Mouse (Mus musculus) embryonic facial prominence, embryonic 13.5 days (tissue): ENCODE results near the gene Gm29554. TPM values are rescaled to one million over a fixed set of nuclear protein-coding genes. Genes with fewer than 3 reads are reported as not detected.
"Not testable (repeated sequence)": the region's sequence is repeated elsewhere in the genome, so short reads cannot be mapped to it uniquely, and the experiment has no call there.

Source experiments
- ATAC-seq: fragments of 200-750 bp; cut with Nextera tagmentation; 2 replicates; pipeline ENCODE4 v1.8.0; 2017; ENCODE audit warnings: low read depth; ENCODE audit not compliant: insufficient number of reproducible peaks, insufficient read depth, low FRiP score, low TSS enrichment
- H3K27ac ChIP-seq: fragments of 300-500 bp; sonication (generic); 2 replicates; pipeline ENCODE4 v1.5.1; 2015; ENCODE audit warnings: moderate library complexity, mild to moderate bottlenecking, inconsistent platforms
- H3K27me3 ChIP-seq: fragments of 300-500 bp; sonication (generic); 2 replicates; pipeline ENCODE4 v1.6.1; 2015; ENCODE audit warnings: mild to moderate bottlenecking, inconsistent platforms
- H3K36me3 ChIP-seq: fragments of 300-500 bp; sonication (generic); 2 replicates; pipeline ENCODE4 v1.6.1; 2015; ENCODE audit warnings: mild to moderate bottlenecking, inconsistent platforms
- H3K4me1 ChIP-seq: fragments of 300-500 bp; sonication (generic); 2 replicates; pipeline ENCODE4 v1.6.1; 2015; ENCODE audit warnings: inconsistent platforms
- H3K4me2 ChIP-seq: fragments of 300-500 bp; sonication (generic); 2 replicates; pipeline ENCODE4 v1.6.1; 2015; ENCODE audit warnings: moderate library complexity, mild to moderate bottlenecking, inconsistent platforms
- H3K4me3 ChIP-seq: fragments of 300-500 bp; sonication (generic); 2 replicates; pipeline ENCODE4 v1.5.1; 2015; ENCODE audit warnings: mild to moderate bottlenecking, inconsistent platforms
- H3K9ac ChIP-seq: fragments of 300-500 bp; sonication (generic); 2 replicates; pipeline ENCODE4 v1.6.1; 2015; ENCODE audit warnings: mild to moderate bottlenecking, inconsistent platforms
- H3K9me3 ChIP-seq: fragments of 300-500 bp; sonication (generic); 2 replicates; pipeline ENCODE4 v1.6.1; 2016; ENCODE audit warnings: inconsistent platforms
- WGBS: fragments of 180-500 bp; shearing (Covaris S2); methylation state at CpG from one replicate; pipeline ENCODE4 v1.1.7; 2015; ENCODE audit warnings: mixed read lengths; 5-methylcytosine and 5-hydroxymethylcytosine counted together
- polyA plus RNA-seq: library from polyadenylated mRNA; unstranded; fragments of >200 nt; fragmentation: Nextera tagmentation; extraction: Ambion mirVana; gene quantifications from 2 replicates; pipeline ENCODE4 v1.2.1, GENCODE M21; 2015

Gene Gm29554
- polyA plus RNA-seq = not detected in 2 replicates

DNA sequence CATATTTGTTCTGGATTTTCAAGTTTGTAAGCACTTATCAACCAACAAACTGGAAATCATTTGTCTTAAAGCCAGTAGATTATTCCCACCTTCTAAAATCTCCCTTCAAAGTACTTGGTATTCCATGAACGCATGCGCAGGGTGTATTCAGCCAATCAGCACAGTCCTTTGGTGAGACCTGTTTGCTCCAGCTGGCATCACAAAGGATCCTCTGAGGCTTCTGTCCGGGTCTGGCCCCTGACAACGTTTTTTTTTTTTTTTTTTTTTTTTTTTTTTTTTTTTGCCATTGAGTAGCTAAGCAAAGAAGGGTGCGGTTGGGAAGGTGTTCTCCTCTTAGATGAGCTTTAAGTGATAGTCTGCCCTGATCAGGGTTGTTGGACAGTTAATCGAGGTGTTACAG, at the start of gene Gm29554:
Gene Gm29554 (plus strand): TSS at position 301 of the 400 bp plus-strand sequence.
- ATAC-seq, H3K9me3 ChIP-seq: not testable (repeated sequence)

More for the DNA sequence above, at the start of gene Gm29554:
- not testable (repeated sequence) for H3K27ac ChIP-seq, H3K4me3 ChIP-seq, H3K4me1 ChIP-seq, H3K4me2 ChIP-seq, H3K9ac ChIP-seq, H3K27me3 ChIP-seq, H3K36me3 ChIP-seq
- no CpG with 5 or more reads among the region's 6 CpGs for WGBS

Other genes starting within 250 kb of the Gm29554 start
- not detected in 2 replicates for gene Gm20812, start 108.0 kb downstream of the Gm29554 start, polyA plus RNA-seq